In genomic region chr4:58034663-58035062, GRCm38 (mm10) we compare ENCODE assay signal across 11 mouse cellular contexts. TPM values are rescaled to one million over a fixed set of nuclear protein-coding genes. Genes with fewer than 3 reads are reported as not detected.
A peak's percentile ranks its signal among the peaks of the same experiment; 100 is the strongest.
DNase-seq lines count a peak whose midpoint lies in the region; ATAC-seq lines count a peak whose summit lies in the region.
"Had no signal": no experiment of that assay in that cellular context is flagged by ENCODE, and none has a peak within 500 bp of the region (broad histone marks: within the 10 kb centered on the region; RNA-seq: fewer than 3 reads in every experiment).

No protein-coding gene starts in this region.

- no peaks in the 10 kb centered on the region for H3K4me1 ChIP-seq in heart, embryonic 10.5 days
- no peaks in the 10 kb centered on the region for H3K4me1 ChIP-seq in midbrain, embryonic 14.5 days (ENCODE audit: control insufficient read depth, insufficient read depth, low read length)
- no peaks in the 10 kb centered on the region for H3K4me1 ChIP-seq in midbrain, embryonic 10.5 days
- no peaks in the 10 kb centered on the region for H3K4me1 ChIP-seq in stomach, embryonic 14.5 days (ENCODE audit: control insufficient read depth, insufficient read depth, low read length)

- H3K4me2 ChIP-seq in midbrain, embryonic 14.5 days (ENCODE audit: low read length) = peak overlapping the region; percentile 4; the same call in 1 of the 2 replicates
- peak overlapping the region; percentile 33 for H3K4me2 ChIP-seq in stomach, embryonic 14.5 days (replicated peaks; ENCODE audit: low read depth, low read length)

- H3K36me3 ChIP-seq in heart, embryonic 10.5 days = no peaks in the 10 kb centered on the region
- H3K36me3 ChIP-seq in midbrain, embryonic 14.5 days (ENCODE audit: control insufficient read depth, insufficient read depth, low read length) = no peaks in the 10 kb centered on the region
- no peaks in the 10 kb centered on the region for H3K36me3 ChIP-seq in midbrain, embryonic 10.5 days
- no peaks in the 10 kb centered on the region for H3K36me3 ChIP-seq in stomach, embryonic 14.5 days (ENCODE audit: control insufficient read depth, insufficient read depth, low read length)

- 48% methylated on average over 13 of the region's 13 CpGs for WGBS in heart, embryonic 10.5 days
- WGBS in midbrain, embryonic 14.5 days = 59% methylated on average over 13 of the region's 13 CpGs
- WGBS in midbrain, embryonic 10.5 days = 61% methylated on average over 13 of the region's 13 CpGs
- WGBS in stomach, embryonic 14.5 days = 52% methylated on average over 13 of the region's 13 CpGs

- H3K4me3 ChIP-seq in heart, embryonic 10.5 days = peak overlapping the region; percentile 41
- H3K4me3 ChIP-seq in midbrain, embryonic 14.5 days (replicated peaks; ENCODE audit: low read depth, low read length) = no peak overlapping the region
- no peak overlapping the region for H3K4me3 ChIP-seq in midbrain, embryonic 10.5 days
- H3K4me3 ChIP-seq in stomach, embryonic 14.5 days (ENCODE audit: low read depth, low read length) = peak overlapping the region; percentile 8; the same call in 1 of the 2 replicates
- H3K4me3 ChIP-seq: megakaryocyte, embryonic 14.5 days had no signal

- no peak overlapping the region for H3K9ac ChIP-seq in midbrain, embryonic 14.5 days (replicated peaks; ENCODE audit: low read length)
- H3K9ac ChIP-seq in stomach, embryonic 14.5 days (replicated peaks; ENCODE audit: low read depth, low read length) = 0 out of 2 replicates have a peak overlapping the region, but pooled peaks have one; percentile 3

- no peaks in the 10 kb centered on the region for H3K9me3 ChIP-seq in heart, embryonic 10.5 days
- peaks cover 5% of the 10 kb centered on the region; the same call in 1 of the 2 replicates for H3K9me3 ChIP-seq in midbrain, embryonic 14.5 days (ENCODE audit: control insufficient read depth, low read length)
- H3K9me3 ChIP-seq in midbrain, embryonic 10.5 days (replicated peaks) = peaks cover 5% of the 10 kb centered on the region; the same call in 1 of the 2 replicates
- H3K9me3 ChIP-seq in stomach, embryonic 14.5 days (ENCODE audit: control insufficient read depth, low read depth, low read length) = no peaks in the 10 kb centered on the region

- no peaks in the 10 kb centered on the region for H3K27me3 ChIP-seq in heart, embryonic 10.5 days (ENCODE audit: insufficient read depth, poor library complexity, severe bottlenecking)
- no peaks in the 10 kb centered on the region for H3K27me3 ChIP-seq in midbrain, embryonic 14.5 days (ENCODE audit: control insufficient read depth, insufficient read depth, low read length)
- H3K27me3 ChIP-seq in midbrain, embryonic 10.5 days (ENCODE audit: low read depth, poor library complexity, severe bottlenecking) = no peaks in the 10 kb centered on the region
- no peaks in the 10 kb centered on the region for H3K27me3 ChIP-seq in stomach, embryonic 14.5 days (ENCODE audit: control insufficient read depth, insufficient read depth, low read length)

- H3K27ac ChIP-seq in heart, embryonic 10.5 days = no peak overlapping the region
- no peak overlapping the region for H3K27ac ChIP-seq in midbrain, embryonic 14.5 days (replicated peaks; ENCODE audit: low read depth, low read length)
- H3K27ac ChIP-seq in midbrain, embryonic 10.5 days (replicated peaks) = no peak overlapping the region
- H3K27ac ChIP-seq in stomach, embryonic 14.5 days (ENCODE audit: low read length) = no peak overlapping the region

- DNase-seq in heart, embryonic 10.5 days (ENCODE audit: low spot score) = no peak
- DNase-seq in heart, adult 8-10 months (ENCODE audit: low spot score) = no peak
- no peak for DNase-seq in midbrain, embryonic 14.5 days
- DNase-seq in midbrain, embryonic 10.5 days (ENCODE audit: low spot score) = no peak
- DNase-seq in kidney, postnatal 4 days = peak; percentile 23 to 36
- no peak for DNase-seq in right cerebral cortex, postnatal 10 days (ENCODE audit: low spot score in 2 of 2)
- no peak for DNase-seq in spleen, adult 12 weeks (ENCODE audit: low spot score)
- DNase-seq: cerebellum, postnatal 36 days had no signal

- no peak for ATAC-seq in midbrain, embryonic 14.5 days (ENCODE audit: low FRiP score, low TSS enrichment)
- ATAC-seq in stomach, embryonic 14.5 days (ENCODE audit: insufficient number of reproducible peaks, insufficient read depth, low FRiP score, low read depth) = no peak

RNA-seq across cellular contexts. Expression of gene Txndc8, which starts 25.7 kb away (rescaled TPM):
- not detected in 2 replicates for polyA plus RNA-seq in heart, embryonic 10.5 days (2016; fragmentation: Nextera tagmentation; extraction: Ambion mirVana)
- total RNA-seq in heart, adult 8-10 months (2022) = not detected
- not detected in 2 replicates for polyA plus RNA-seq in midbrain, embryonic 14.5 days (2014; fragmentation: Nextera tagmentation; extraction: Ambion mirVana)
- polyA plus RNA-seq in midbrain, embryonic 10.5 days (2016; fragmentation: Nextera tagmentation; extraction: Ambion mirVana) = not detected in 2 replicates
- polyA plus RNA-seq in stomach, embryonic 14.5 days (2014; fragmentation: Nextera tagmentation; extraction: Ambion mirVana) = not detected in 2 replicates
- polyA plus RNA-seq: C2C12 had no signal

Comparison
In these comparisons a context has a peak if more than half of its experiments do, and no peak if none do; other contexts are left out.
1. DNase-seq: peak in kidney, postnatal 4 days (2 of 2); none in heart, embryonic 10.5 days (single experiment), heart, adult 8-10 months (single experiment), midbrain, embryonic 14.5 days (single experiment), midbrain, embryonic 10.5 days (single experiment), right cerebral cortex, postnatal 10 days (0 of 2) and spleen, adult 12 weeks (single experiment).
2. H3K4me3 ChIP-seq: peak in heart, embryonic 10.5 days (single experiment) and stomach, embryonic 14.5 days (single experiment); none in midbrain, embryonic 14.5 days (single experiment) and midbrain, embryonic 10.5 days (single experiment).